15 mouse cellular contexts compared by ENCODE assay signal in the genomic region with DNA sequence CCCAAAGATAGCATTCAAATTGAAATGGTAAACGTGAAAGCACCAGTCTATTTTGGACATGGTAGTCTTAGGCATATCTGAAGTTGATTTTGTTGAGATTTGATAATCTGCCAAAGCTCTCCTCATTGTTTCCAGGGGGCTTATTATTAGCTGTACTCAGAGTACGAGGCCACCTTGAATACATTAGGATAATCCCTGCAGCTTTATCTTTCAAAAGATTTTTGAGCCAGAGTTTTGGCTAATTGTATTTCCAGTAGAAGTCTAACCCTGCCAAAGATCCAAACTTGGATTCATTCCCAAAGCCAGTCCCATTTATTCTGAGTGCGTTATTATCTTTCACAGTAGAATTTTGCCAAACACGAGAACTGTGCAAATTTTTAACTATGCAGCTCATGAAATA.
DNase-seq lines count a peak whose midpoint lies in the region; ATAC-seq and TF ChIP-seq lines count a peak whose summit lies in the region.
"Had no signal": no experiment of that assay in that cellular context is flagged by ENCODE, and none has a peak within 500 bp of the region (broad histone marks: within the 10 kb centered on the region; RNA-seq: fewer than 3 reads in every experiment).

No protein-coding gene starts in this region.

- no peaks in the 10 kb centered on the region for H3K27me3 ChIP-seq in midbrain, postnatal 0 days (ENCODE audit: insufficient read depth, low read length)
- no peaks in the 10 kb centered on the region for H3K27me3 ChIP-seq in midbrain, embryonic 10.5 days (ENCODE audit: low read depth, poor library complexity, severe bottlenecking)
- H3K27me3 ChIP-seq: limb, embryonic 12.5 days; lung, embryonic 15.5 days; neural tube, embryonic 15.5 days had no signal

- peak; percentile 27; the same call in 1 of the 2 replicates for ATAC-seq in frontal cortex, adult (ENCODE audit: low TSS enrichment)
- ATAC-seq in midbrain, postnatal 0 days (ENCODE audit: low FRiP score) = no peak

- 21% methylated on average over 4 of the region's 4 CpGs for WGBS in midbrain, postnatal 0 days
- WGBS in midbrain, embryonic 10.5 days = 74% methylated on average over 4 of the region's 4 CpGs

- H3K27ac ChIP-seq in midbrain, postnatal 0 days (ENCODE audit: low read depth, low read length) = no peak overlapping the region
- no peak overlapping the region for H3K27ac ChIP-seq in midbrain, embryonic 10.5 days (replicated peaks)
- H3K27ac ChIP-seq: heart, adult 2 months; limb, embryonic 12.5 days; lung, embryonic 15.5 days; neural tube, embryonic 15.5 days had no signal

- no peaks in the 10 kb centered on the region for H3K36me3 ChIP-seq in midbrain, postnatal 0 days (ENCODE audit: insufficient read depth, low read length)
- no peaks in the 10 kb centered on the region for H3K36me3 ChIP-seq in midbrain, embryonic 10.5 days
- H3K36me3 ChIP-seq: limb, embryonic 12.5 days; lung, embryonic 15.5 days; neural tube, embryonic 15.5 days had no signal

- no peaks in the 10 kb centered on the region for H3K4me1 ChIP-seq in midbrain, postnatal 0 days (ENCODE audit: insufficient read depth, low read length)
- H3K4me1 ChIP-seq in midbrain, embryonic 10.5 days = peaks cover 15% of the 10 kb centered on the region
- H3K4me1 ChIP-seq: limb, embryonic 12.5 days; neural tube, embryonic 15.5 days had no signal

- H3K4me2 ChIP-seq in midbrain, postnatal 0 days (ENCODE audit: low read depth, low read length, poor library complexity, severe bottlenecking) = no peak overlapping the region
- H3K4me2 ChIP-seq: limb, embryonic 12.5 days; lung, embryonic 15.5 days; neural tube, embryonic 15.5 days had no signal

- no peak for TF ChIP-seq CTCF in midbrain, postnatal 0 days (IDR thresholded peaks at IDR 0.05)

- no peak overlapping the region for H3K4me3 ChIP-seq in midbrain, postnatal 0 days (ENCODE audit: low read depth, low read length)
- H3K4me3 ChIP-seq in midbrain, embryonic 10.5 days = no peak overlapping the region
- H3K4me3 ChIP-seq: heart, adult 2 months; limb, embryonic 12.5 days; lung, embryonic 15.5 days; neural tube, embryonic 15.5 days had no signal

- no peak overlapping the region for H3K9ac ChIP-seq in midbrain, postnatal 0 days (replicated peaks; ENCODE audit: low read length, poor library complexity, severe bottlenecking)
- H3K9ac ChIP-seq: limb, embryonic 12.5 days; lung, embryonic 15.5 days; neural tube, embryonic 15.5 days had no signal

- no peaks in the 10 kb centered on the region for H3K9me3 ChIP-seq in midbrain, postnatal 0 days (ENCODE audit: low read length)
- no peaks in the 10 kb centered on the region for H3K9me3 ChIP-seq in midbrain, embryonic 10.5 days (replicated peaks)
- H3K9me3 ChIP-seq: limb, embryonic 12.5 days; lung, embryonic 15.5 days; neural tube, embryonic 15.5 days had no signal

- DNase-seq in frontal cortex, postnatal 36 days (ENCODE audit: low spot score in 2 of 2) = no peak
- peak; percentile 22 to 60 for DNase-seq in layer of hippocampus, adult 18-20 months (ENCODE audit: low spot score in 2 of 2)
- no peak for DNase-seq in layer of hippocampus, adult 9-10 months (ENCODE audit: low spot score)
- peak; percentile 32 for DNase-seq in midbrain, postnatal 0 days (ENCODE audit: low spot score)
- DNase-seq in midbrain, embryonic 10.5 days (ENCODE audit: low spot score) = no peak
- peak; percentile 18 for DNase-seq in skeletal muscle tissue, adult 2 months (ENCODE audit: low read depth, low spot score)
- DNase-seq in gastrocnemius, postnatal 4 days (ENCODE audit: low spot score in 2 of 2) = no peak
- DNase-seq: adrenal gland, postnatal 10 days; cerebellum, postnatal 14 days; heart, adult 2 months; kidney, postnatal 36 days had no signal

Comparison
In these comparisons a context has a peak if more than half of its experiments do, and no peak if none do; other contexts are left out.
1. DNase-seq: peak in layer of hippocampus, adult 18-20 months (2 of 2), midbrain, postnatal 0 days (single experiment) and skeletal muscle tissue, adult 2 months (single experiment); none in frontal cortex, postnatal 36 days (0 of 2), layer of hippocampus, adult 9-10 months (single experiment), midbrain, embryonic 10.5 days (single experiment) and gastrocnemius, postnatal 4 days (0 of 2).